Mouse (Mus musculus): ENCODE measurements at regions not wholly inside any gene's neighbourhood (a gene's known extent, or its start where the extent isn't known, plus 50 kb on each side); places are given as distances from the start of the nearest gene placed in this dataset.

DNA sequence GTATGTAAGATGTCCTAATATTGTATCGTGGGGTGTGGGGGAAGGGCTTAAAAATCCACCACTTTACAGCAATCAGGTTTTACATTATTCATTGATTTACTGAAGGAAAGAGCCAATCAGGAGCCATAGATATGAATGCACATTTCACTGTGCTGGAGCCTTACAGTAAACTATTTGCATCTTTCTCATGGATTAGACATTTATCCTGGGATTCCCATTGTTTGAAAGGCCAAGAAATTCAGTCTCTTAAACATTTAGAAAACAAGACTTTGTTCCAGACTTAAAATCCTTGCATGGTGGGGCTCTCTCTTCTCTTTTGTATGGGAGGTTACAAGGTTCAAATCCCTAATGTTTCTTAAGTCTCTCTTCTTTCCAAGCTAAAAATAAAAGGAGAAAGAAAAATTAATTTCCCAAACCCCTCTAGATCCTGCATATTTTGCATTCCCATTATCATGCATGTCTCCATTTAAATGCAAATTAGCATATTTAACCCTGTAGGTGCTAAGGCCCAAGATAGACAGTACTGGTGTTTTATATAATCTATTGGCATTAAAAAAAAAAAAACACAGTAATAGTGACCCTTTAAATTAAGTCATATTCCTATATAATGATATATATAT lies 230.3 kb downstream of the Mef2c start:
- H3K4me1 ChIP-seq (replicated peaks; ENCODE audit: control insufficient read depth, insufficient read depth, low read length), result no peaks in the 10 kb centered on the region

DNA sequence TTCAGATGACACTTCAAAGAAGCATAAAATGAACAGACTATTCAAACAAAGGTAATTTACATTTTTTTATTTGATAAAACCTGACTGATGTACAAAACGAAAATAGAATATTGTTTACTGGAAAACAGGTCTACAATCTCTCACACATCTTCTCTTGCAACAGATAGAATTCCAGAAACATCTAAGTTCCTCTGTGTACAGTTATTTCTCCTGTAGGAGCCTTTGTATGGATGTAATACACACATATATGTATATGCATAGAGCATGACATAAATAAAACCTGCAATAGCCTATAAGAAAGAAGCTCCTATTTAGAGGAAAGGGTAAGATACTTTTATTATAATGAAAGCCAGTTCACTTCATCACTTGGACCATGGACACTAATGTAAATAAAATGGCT lies 230.8 kb downstream of the Mef2c start:
- no peaks in the 10 kb centered on the region for H3K9me3 ChIP-seq (ENCODE audit: control insufficient read depth)
- H3K9ac ChIP-seq (ENCODE audit: low read depth, low read length), result no peak overlapping the region
- H3K27ac ChIP-seq (ENCODE audit: low read depth, low read length), result no peak overlapping the region
- H3K4me1 ChIP-seq (replicated peaks; ENCODE audit: control insufficient read depth, insufficient read depth, low read length), result no peaks in the 10 kb centered on the region
- no peak for TF ChIP-seq CTCF (IDR thresholded peaks at IDR 0.05; ENCODE audit: low read depth)
- no peak overlapping the region for H3K4me2 ChIP-seq (replicated peaks; ENCODE audit: low read depth)
- ATAC-seq, result no peak
- WGBS, result 24% methylated on average over 1 of the region's 1 CpGs
- no peaks in the 10 kb centered on the region for H3K36me3 ChIP-seq (ENCODE audit: control insufficient read depth, insufficient read depth)
- H3K27me3 ChIP-seq (replicated peaks; ENCODE audit: control insufficient read depth, insufficient read depth, low read length), result peaks cover 87% of the 10 kb centered on the region
- H3K4me3 ChIP-seq (ENCODE audit: low read depth, low read length), result no peak overlapping the region

More for the DNA sequence above, 230.3 kb downstream of the Mef2c start:
- ATAC-seq, result no peak
- Histone ChIP-seq H3K9me3 (ENCODE audit: control insufficient read depth) (no peaks in the 10 kb centered on the region), H3K27me3 (replicated peaks; ENCODE audit: control insufficient read depth, insufficient read depth, low read length) (peaks cover 86% of the 10 kb centered on the region), H3K4me3 (ENCODE audit: low read depth, low read length) (peak overlapping the region; percentile 29), H3K36me3 (ENCODE audit: control insufficient read depth, insufficient read depth) (no peaks in the 10 kb centered on the region), H3K9ac (ENCODE audit: low read depth, low read length) (no peak overlapping the region), H3K4me2 (replicated peaks; ENCODE audit: low read depth) (peak overlapping the region; percentile 37; the same call in 1 of the 2 replicates), H3K27ac (ENCODE audit: low read depth, low read length) (no peak overlapping the region)
- WGBS, result 8% methylated on average over 1 of the region's 1 CpGs
- no peak for TF ChIP-seq CTCF (IDR thresholded peaks at IDR 0.05; ENCODE audit: low read depth)

DNA sequence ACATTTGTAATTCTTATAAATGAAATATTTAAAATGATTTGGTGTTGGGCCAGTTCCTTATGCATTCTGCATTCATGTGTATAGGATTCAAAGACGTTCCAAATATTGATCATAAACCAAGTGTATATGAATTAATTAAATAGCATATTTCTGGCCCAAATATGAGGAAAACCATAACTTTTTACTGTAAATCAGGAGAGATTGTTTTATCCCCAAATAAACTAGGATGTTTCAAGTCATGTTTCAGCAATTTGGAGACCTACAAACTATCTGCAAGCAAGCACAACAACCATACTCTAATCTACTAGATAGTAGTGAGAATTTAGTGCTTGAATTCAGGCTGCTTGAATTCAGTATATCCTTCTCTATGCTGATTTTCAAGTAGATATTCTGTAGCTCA lies 231.3 kb downstream of the Mef2c start:
- no peak overlapping the region for H3K9ac ChIP-seq (ENCODE audit: low read depth, low read length)
- no peak for ATAC-seq
- H3K36me3 ChIP-seq (ENCODE audit: control insufficient read depth, insufficient read depth), result no peaks in the 10 kb centered on the region
- no peaks in the 10 kb centered on the region for H3K4me1 ChIP-seq (replicated peaks; ENCODE audit: control insufficient read depth, insufficient read depth, low read length)
- no peaks in the 10 kb centered on the region for H3K9me3 ChIP-seq (ENCODE audit: control insufficient read depth)
- 56% methylated on average over 1 of the region's 1 CpGs for WGBS
- H3K27me3 ChIP-seq (replicated peaks; ENCODE audit: control insufficient read depth, insufficient read depth, low read length), result peaks cover 87% of the 10 kb centered on the region
- no peak overlapping the region for H3K4me2 ChIP-seq (replicated peaks; ENCODE audit: low read depth)
- H3K27ac ChIP-seq (ENCODE audit: low read depth, low read length), result no peak overlapping the region
- TF ChIP-seq CTCF (IDR thresholded peaks at IDR 0.05; ENCODE audit: low read depth), result no peak
- no peak overlapping the region for H3K4me3 ChIP-seq (ENCODE audit: low read depth, low read length)

GRCm38 (mm10) chr13:83735631-83736475 lies 232.0 kb downstream of the Mef2c start:
- Histone ChIP-seq H3K4me1 (replicated peaks; ENCODE audit: control insufficient read depth, insufficient read depth, low read length) (no peaks in the 10 kb centered on the region), H3K4me3 (ENCODE audit: low read depth, low read length) (no peak overlapping the region), H3K27me3 (replicated peaks; ENCODE audit: control insufficient read depth, insufficient read depth, low read length) (peaks cover 87% of the 10 kb centered on the region), H3K9ac (ENCODE audit: low read depth, low read length) (no peak overlapping the region), H3K36me3 (ENCODE audit: control insufficient read depth, insufficient read depth) (no peaks in the 10 kb centered on the region), H3K9me3 (ENCODE audit: control insufficient read depth) (no peaks in the 10 kb centered on the region), H3K4me2 (replicated peaks; ENCODE audit: low read depth) (no peak overlapping the region), H3K27ac (ENCODE audit: low read depth, low read length) (no peak overlapping the region)
- 54% methylated on average over 10 of the region's 10 CpGs for whole genome bisulfite sequencing
- no peak for TF ChIP-seq CTCF (IDR thresholded peaks at IDR 0.05; ENCODE audit: low read depth)
- ATAC-seq, result no peak

DNA sequence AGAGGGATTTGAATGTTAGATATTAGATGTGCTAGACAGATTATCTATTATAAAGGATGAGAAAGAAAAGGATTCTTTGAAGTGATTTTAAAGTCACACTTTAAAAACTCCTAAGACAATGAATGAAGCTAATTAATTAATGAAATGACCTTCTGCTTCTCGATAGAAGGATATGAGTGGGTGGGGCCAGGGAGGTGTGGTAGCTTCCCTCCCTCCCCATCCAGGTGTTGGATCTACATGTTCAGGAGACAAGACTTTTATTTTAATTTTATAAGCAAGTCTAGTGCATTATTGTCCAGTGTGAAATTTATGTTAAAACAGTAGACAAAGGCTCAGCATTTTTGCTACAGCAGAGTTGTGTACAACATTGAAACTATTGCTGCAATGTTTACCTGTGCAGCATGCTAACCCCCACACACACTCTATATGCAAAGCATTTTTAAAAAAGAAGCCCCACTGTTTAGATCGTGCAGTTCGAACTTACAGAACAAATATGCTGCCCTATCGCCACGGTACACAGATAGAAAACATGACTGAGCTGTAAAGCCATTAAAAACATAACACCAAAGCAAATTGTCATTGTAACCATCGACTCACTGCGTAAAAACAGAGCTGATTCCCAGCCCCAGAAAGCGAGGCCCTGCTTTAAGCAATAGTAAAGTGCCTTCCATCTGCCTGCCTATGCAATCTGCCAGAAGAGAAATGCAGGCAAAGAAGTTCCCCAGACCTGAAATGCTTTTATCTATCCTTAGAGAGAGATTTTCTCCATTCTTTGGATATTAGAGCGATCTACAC lies 233.4 kb downstream of the Mef2c start:
- no peaks in the 10 kb centered on the region for H3K4me1 ChIP-seq (replicated peaks; ENCODE audit: control insufficient read depth, insufficient read depth, low read length)
- 7% methylated on average over 9 of the region's 9 CpGs for WGBS
- peak overlapping the region; percentile 33 for H3K4me3 ChIP-seq (ENCODE audit: low read depth, low read length)
- no peaks in the 10 kb centered on the region for H3K36me3 ChIP-seq (ENCODE audit: control insufficient read depth, insufficient read depth)
- no peaks in the 10 kb centered on the region for H3K9me3 ChIP-seq (ENCODE audit: control insufficient read depth)
- ATAC-seq, result no peak
- TF ChIP-seq CTCF (IDR thresholded peaks at IDR 0.05; ENCODE audit: low read depth), result no peak
- peaks cover 85% of the 10 kb centered on the region for H3K27me3 ChIP-seq (replicated peaks; ENCODE audit: control insufficient read depth, insufficient read depth, low read length)
- no peak overlapping the region for H3K27ac ChIP-seq (ENCODE audit: low read depth, low read length)
- no peak overlapping the region for H3K9ac ChIP-seq (ENCODE audit: low read depth, low read length)
- H3K4me2 ChIP-seq (replicated peaks; ENCODE audit: low read depth), result no peak overlapping the region
